Mouse (Mus musculus) cerebellum, adult 2 months (tissue): ENCODE results near the gene Negr1.

Experiments used
- CTCF ChIP-seq: fragments of 200-500 bp; IDR thresholded peaks from 2 replicates; pipeline ENCODE4 v1.5.1; 2011; ENCODE audit warnings: low read depth, mild to moderate bottlenecking, control low read depth, low read length, moderate library complexity, borderline replicate concordance; ENCODE audit not compliant: insufficient read depth
- POLR2A ChIP-seq: fragments of 200-500 bp; IDR thresholded peaks from 2 replicates; pipeline ENCODE4 v1.6.1; 2011; ENCODE audit warnings: low read length, control low read depth, borderline replicate concordance; ENCODE audit not compliant: insufficient read depth

GRCm38 (mm10) chr3:157164840-157165595, 603.4 kb downstream of the Negr1 start:
- TF ChIP-seq CTCF (no peak), POLR2A (no peak)
